Mouse (Mus musculus): ENCODE results near the gene Tnfsf12. TPM values are rescaled to one million over a fixed set of nuclear protein-coding genes. Genes with fewer than 3 reads are reported as not detected.

Gene Tnfsf12
- polyA plus RNA-seq, 1 experiment from 2014 or later, result 3.9 TPM

- H3K9ac ChIP-seq, result no peak overlapping the region
- H3K4me1 ChIP-seq, result peaks cover 29% of the 10 kb centered on the region
- no peak for ATAC-seq (ENCODE audit: insufficient number of reproducible peaks, insufficient read depth, low FRiP score, low TSS enrichment)
- H3K36me3 ChIP-seq, result no peaks in the 10 kb centered on the region
- H3K9me3 ChIP-seq, result no peaks in the 10 kb centered on the region
- no peaks in the 10 kb centered on the region for H3K27me3 ChIP-seq
- WGBS, result 36% methylated on average over 18 of the region's 18 CpGs
- H3K27ac ChIP-seq, result 0 out of 2 replicates have a peak overlapping the region, but pooled peaks have one; percentile 36
- H3K4me3 ChIP-seq, result no peak overlapping the region
- no peak overlapping the region for H3K4me2 ChIP-seq (replicated peaks)
These were observed 19.1 kb upstream of the Tnfsf12 start for GRCm38 (mm10) chr11:69714636-69715329.

- WGBS, result 74% methylated on average over 20 of the region's 20 CpGs
- Histone ChIP-seq H3K4me1 (peaks cover 40% of the 10 kb centered on the region), H3K27ac (no peak overlapping the region), H3K4me2 (replicated peaks) (no peak overlapping the region), H3K4me3 (no peak overlapping the region), H3K27me3 (no peaks in the 10 kb centered on the region), H3K9ac (no peak overlapping the region), H3K36me3 (no peaks in the 10 kb centered on the region), H3K9me3 (no peaks in the 10 kb centered on the region)
- ATAC-seq (ENCODE audit: insufficient number of reproducible peaks, insufficient read depth, low FRiP score, low TSS enrichment), result no peak
These were observed 17.5 kb upstream of the Tnfsf12 start for GRCm38 (mm10) chr11:69712954-69713672.

GRCm38 (mm10) chr11:69711082-69711481 is 15.4 kb upstream of the Tnfsf12 start:
- H3K4me1 ChIP-seq, result peaks cover 37% of the 10 kb centered on the region
- ATAC-seq (ENCODE audit: insufficient number of reproducible peaks, insufficient read depth, low FRiP score, low TSS enrichment), result no peak
- WGBS, result 78% methylated on average over 2 of the region's 2 CpGs

GRCm38 (mm10) chr11:69710470-69710869 is 14.8 kb upstream of the Tnfsf12 start:
- H3K27me3 ChIP-seq, result no peaks in the 10 kb centered on the region
- no peak overlapping the region for H3K4me2 ChIP-seq (replicated peaks)
- H3K9ac ChIP-seq, result no peak overlapping the region
- peaks cover 31% of the 10 kb centered on the region for H3K4me1 ChIP-seq
- H3K9me3 ChIP-seq, result no peaks in the 10 kb centered on the region
- no peaks in the 10 kb centered on the region for H3K36me3 ChIP-seq
- no peak for ATAC-seq (ENCODE audit: insufficient number of reproducible peaks, insufficient read depth, low FRiP score, low TSS enrichment)
- H3K27ac ChIP-seq, result no peak overlapping the region
- WGBS, result 75% methylated on average over 3 of the region's 3 CpGs
- no peak overlapping the region for H3K4me3 ChIP-seq

More at GRCm38 (mm10) chr11:69711082-69711481, 15.4 kb upstream of the Tnfsf12 start:
- H3K9me3 ChIP-seq, result no peaks in the 10 kb centered on the region
- no peak overlapping the region for H3K4me3 ChIP-seq
- H3K27ac ChIP-seq, result no peak overlapping the region
- H3K4me2 ChIP-seq (replicated peaks), result no peak overlapping the region
- H3K27me3 ChIP-seq, result no peaks in the 10 kb centered on the region
- H3K9ac ChIP-seq, result no peak overlapping the region
- no peaks in the 10 kb centered on the region for H3K36me3 ChIP-seq

GRCm38 (mm10) chr11:69709554-69710446 is 14.2 kb upstream of the Tnfsf12 start:
- no peak for ATAC-seq (ENCODE audit: insufficient number of reproducible peaks, insufficient read depth, low FRiP score, low TSS enrichment)
- Histone ChIP-seq H3K9ac (no peak overlapping the region), H3K4me3 (no peak overlapping the region), H3K4me1 (peaks cover 26% of the 10 kb centered on the region), H3K4me2 (replicated peaks) (no peak overlapping the region), H3K27ac (peak overlapping the region; percentile 72), H3K9me3 (no peaks in the 10 kb centered on the region), H3K36me3 (no peaks in the 10 kb centered on the region), H3K27me3 (no peaks in the 10 kb centered on the region)
- WGBS, result 44% methylated on average over 11 of the region's 11 CpGs

GRCm38 (mm10) chr11:69708614-69709265 is 13.1 kb upstream of the Tnfsf12 start:
- H3K4me3 ChIP-seq, result no peak overlapping the region
- 65% methylated on average over 3 of the region's 3 CpGs for WGBS
- peaks cover 20% of the 10 kb centered on the region for H3K4me1 ChIP-seq
- ATAC-seq (ENCODE audit: insufficient number of reproducible peaks, insufficient read depth, low FRiP score, low TSS enrichment), result no peak
- H3K27ac ChIP-seq, result 0 out of 2 replicates have a peak overlapping the region, but pooled peaks have one; percentile 72
- no peaks in the 10 kb centered on the region for H3K27me3 ChIP-seq
- no peaks in the 10 kb centered on the region for H3K36me3 ChIP-seq
- H3K9me3 ChIP-seq, result no peaks in the 10 kb centered on the region
- H3K4me2 ChIP-seq (replicated peaks), result no peak overlapping the region
- no peak overlapping the region for H3K9ac ChIP-seq

GRCm38 (mm10) chr11:69707873-69708381 is 12.3 kb upstream of the Tnfsf12 start:
- ATAC-seq (ENCODE audit: insufficient number of reproducible peaks, insufficient read depth, low FRiP score, low TSS enrichment), result no peak
- no peak overlapping the region for H3K4me3 ChIP-seq
- H3K9ac ChIP-seq, result no peak overlapping the region
- peaks cover 14% of the 10 kb centered on the region for H3K4me1 ChIP-seq
- 81% methylated on average over 4 of the region's 4 CpGs for WGBS
- H3K27me3 ChIP-seq, result no peaks in the 10 kb centered on the region
- no peak overlapping the region for H3K27ac ChIP-seq
- no peak overlapping the region for H3K4me2 ChIP-seq (replicated peaks)
- H3K36me3 ChIP-seq, result no peaks in the 10 kb centered on the region
- no peaks in the 10 kb centered on the region for H3K9me3 ChIP-seq

- no peak for ATAC-seq (ENCODE audit: insufficient number of reproducible peaks, insufficient read depth, low FRiP score, low TSS enrichment)
- Histone ChIP-seq H3K4me3 (no peak overlapping the region), H3K4me2 (replicated peaks) (no peak overlapping the region), H3K4me1 (peaks cover 14% of the 10 kb centered on the region), H3K9ac (no peak overlapping the region), H3K36me3 (no peaks in the 10 kb centered on the region), H3K9me3 (no peaks in the 10 kb centered on the region), H3K27me3 (no peaks in the 10 kb centered on the region), H3K27ac (no peak overlapping the region)
- 92% methylated on average over 4 of the region's 4 CpGs for WGBS
These were observed 11.8 kb upstream of the Tnfsf12 start for GRCm38 (mm10) chr11:69707480-69707847.

GRCm38 (mm10) chr11:69706775-69707479 is 11.3 kb upstream of the Tnfsf12 start:
- no peak for ATAC-seq (ENCODE audit: insufficient number of reproducible peaks, insufficient read depth, low FRiP score, low TSS enrichment)
- Histone ChIP-seq H3K9me3 (no peaks in the 10 kb centered on the region), H3K4me3 (no peak overlapping the region), H3K4me2 (replicated peaks) (no peak overlapping the region), H3K9ac (no peak overlapping the region), H3K4me1 (peaks cover 14% of the 10 kb centered on the region), H3K27me3 (no peaks in the 10 kb centered on the region), H3K27ac (no peak overlapping the region), H3K36me3 (no peaks in the 10 kb centered on the region)
- WGBS, result 44% methylated on average over 6 of the region's 6 CpGs

- Histone ChIP-seq H3K4me1 (peaks cover 10% of the 10 kb centered on the region), H3K9ac (0 out of 2 replicates have a peak overlapping the region, but pooled peaks have one; percentile 7), H3K9me3 (no peaks in the 10 kb centered on the region), H3K36me3 (no peaks in the 10 kb centered on the region), H3K27ac (no peak overlapping the region), H3K4me2 (replicated peaks) (no peak overlapping the region), H3K27me3 (no peaks in the 10 kb centered on the region), H3K4me3 (no peak overlapping the region)
- ATAC-seq (ENCODE audit: insufficient number of reproducible peaks, insufficient read depth, low FRiP score, low TSS enrichment), result no peak
- 38% methylated on average over 2 of the region's 2 CpGs for WGBS
These were observed 9.0 kb upstream of the Tnfsf12 start for GRCm38 (mm10) chr11:69704613-69705010.

Measured in embryonic facial prominence, embryonic 12.5 days (tissue).